Mouse (Mus musculus): Measurements from ENCODE around the gene Tha1. TPM values are rescaled to one million over a fixed set of nuclear protein-coding genes. Genes with fewer than 3 reads are reported as not detected.

The Tha1 gene
- polyA plus RNA-seq, 1 experiment, result 0.13 TPM

GRCm38 (mm10) chr11:117902282-117902681 lies 29.0 kb upstream of the Tha1 start:
- H3K9me3 ChIP-seq (ENCODE audit: control insufficient read depth, low read length), result no peaks in the 10 kb centered on the region
- H3K4me1 ChIP-seq (ENCODE audit: control insufficient read depth), result no peaks in the 10 kb centered on the region
- H3K4me3 ChIP-seq (replicated peaks), result no peak overlapping the region
- H3K36me3 ChIP-seq (ENCODE audit: control insufficient read depth), result no peaks in the 10 kb centered on the region
- no peaks in the 10 kb centered on the region for H3K27me3 ChIP-seq (ENCODE audit: control insufficient read depth)
- TF ChIP-seq TAL1 (IDR thresholded peaks at IDR 0.05; ENCODE audit: low read length), result no peak
- TF ChIP-seq GATA1 (IDR thresholded peaks at IDR 0.05; ENCODE audit: low read length), result no peak

- H3K4me1 ChIP-seq (ENCODE audit: control insufficient read depth), result no peaks in the 10 kb centered on the region
- TF ChIP-seq TAL1 (IDR thresholded peaks at IDR 0.05; ENCODE audit: low read length), result no peak
- TF ChIP-seq GATA1 (IDR thresholded peaks at IDR 0.05; ENCODE audit: low read length), result no peak
Observed at GRCm38 (mm10) chr11:117896533-117896932, 23.3 kb upstream of the Tha1 start.

GRCm38 (mm10) chr11:117894676-117895075 lies 21.4 kb upstream of the Tha1 start:
- H3K36me3 ChIP-seq (ENCODE audit: control insufficient read depth), result no peaks in the 10 kb centered on the region
- H3K4me3 ChIP-seq (replicated peaks), result no peak overlapping the region
- H3K27me3 ChIP-seq (ENCODE audit: control insufficient read depth), result peaks cover 12% of the 10 kb centered on the region
- no peaks in the 10 kb centered on the region for H3K9me3 ChIP-seq (ENCODE audit: control insufficient read depth, low read length)
- TF ChIP-seq GATA1 (IDR thresholded peaks at IDR 0.05; ENCODE audit: low read length) (no peak), TAL1 (IDR thresholded peaks at IDR 0.05; ENCODE audit: low read length) (no peak)
- no peaks in the 10 kb centered on the region for H3K4me1 ChIP-seq (ENCODE audit: control insufficient read depth)

More at GRCm38 (mm10) chr11:117896533-117896932, 23.3 kb upstream of the Tha1 start:
- H3K9me3 ChIP-seq (ENCODE audit: control insufficient read depth, low read length), result no peaks in the 10 kb centered on the region
- no peak overlapping the region for H3K4me3 ChIP-seq (replicated peaks)
- no peaks in the 10 kb centered on the region for H3K27me3 ChIP-seq (ENCODE audit: control insufficient read depth)
- no peaks in the 10 kb centered on the region for H3K36me3 ChIP-seq (ENCODE audit: control insufficient read depth)

- Histone ChIP-seq H3K4me3 (replicated peaks) (no peak overlapping the region), H3K4me1 (ENCODE audit: control insufficient read depth) (no peaks in the 10 kb centered on the region), H3K36me3 (ENCODE audit: control insufficient read depth) (no peaks in the 10 kb centered on the region), H3K27me3 (ENCODE audit: control insufficient read depth) (peaks cover 28% of the 10 kb centered on the region), H3K9me3 (ENCODE audit: control insufficient read depth, low read length) (no peaks in the 10 kb centered on the region)
- TF ChIP-seq GATA1 (IDR thresholded peaks at IDR 0.05; ENCODE audit: low read length) (no peak), TAL1 (IDR thresholded peaks at IDR 0.05; ENCODE audit: low read length) (no peak)
Observed at GRCm38 (mm10) chr11:117892199-117892598, 18.9 kb upstream of the Tha1 start.

- Histone ChIP-seq H3K4me3 (replicated peaks) (no peak overlapping the region), H3K4me1 (ENCODE audit: control insufficient read depth) (no peaks in the 10 kb centered on the region), H3K9me3 (ENCODE audit: control insufficient read depth, low read length) (no peaks in the 10 kb centered on the region), H3K27me3 (ENCODE audit: control insufficient read depth) (peaks cover 28% of the 10 kb centered on the region), H3K36me3 (ENCODE audit: control insufficient read depth) (no peaks in the 10 kb centered on the region)
- TF ChIP-seq GATA1 (IDR thresholded peaks at IDR 0.05; ENCODE audit: low read length) (no peak), TAL1 (IDR thresholded peaks at IDR 0.05; ENCODE audit: low read length) (no peak)
Observed at GRCm38 (mm10) chr11:117891581-117892175, 18.4 kb upstream of the Tha1 start.

- Histone ChIP-seq H3K4me3 (replicated peaks) (no peak overlapping the region), H3K4me1 (ENCODE audit: control insufficient read depth) (no peaks in the 10 kb centered on the region), H3K36me3 (ENCODE audit: control insufficient read depth) (no peaks in the 10 kb centered on the region), H3K27me3 (ENCODE audit: control insufficient read depth) (peaks cover 28% of the 10 kb centered on the region), H3K9me3 (ENCODE audit: control insufficient read depth, low read length) (no peaks in the 10 kb centered on the region)
- TF ChIP-seq TAL1 (IDR thresholded peaks at IDR 0.05; ENCODE audit: low read length), result no peak
- no peak for TF ChIP-seq GATA1 (IDR thresholded peaks at IDR 0.05; ENCODE audit: low read length)
Observed at GRCm38 (mm10) chr11:117890519-117891282, 17.4 kb upstream of the Tha1 start.

- Histone ChIP-seq H3K9me3 (ENCODE audit: control insufficient read depth, low read length) (no peaks in the 10 kb centered on the region), H3K4me3 (replicated peaks) (no peak overlapping the region), H3K4me1 (ENCODE audit: control insufficient read depth) (no peaks in the 10 kb centered on the region), H3K27me3 (ENCODE audit: control insufficient read depth) (peaks cover 28% of the 10 kb centered on the region), H3K36me3 (ENCODE audit: control insufficient read depth) (no peaks in the 10 kb centered on the region)
- no peak for TF ChIP-seq GATA1 (IDR thresholded peaks at IDR 0.05; ENCODE audit: low read length)
- no peak for TF ChIP-seq TAL1 (IDR thresholded peaks at IDR 0.05; ENCODE audit: low read length)
Observed at GRCm38 (mm10) chr11:117889887-117890340, 16.6 kb upstream of the Tha1 start.

- Histone ChIP-seq H3K4me3 (replicated peaks) (no peak overlapping the region), H3K27me3 (ENCODE audit: control insufficient read depth) (peaks cover 28% of the 10 kb centered on the region), H3K9me3 (ENCODE audit: control insufficient read depth, low read length) (no peaks in the 10 kb centered on the region), H3K4me1 (ENCODE audit: control insufficient read depth) (no peaks in the 10 kb centered on the region), H3K36me3 (ENCODE audit: control insufficient read depth) (no peaks in the 10 kb centered on the region)
- TF ChIP-seq GATA1 (IDR thresholded peaks at IDR 0.05; ENCODE audit: low read length) (no peak), TAL1 (IDR thresholded peaks at IDR 0.05; ENCODE audit: low read length) (no peak)
Observed at GRCm38 (mm10) chr11:117888853-117889822, 15.9 kb upstream of the Tha1 start.

Data from erythroblast, embryonic 14.5 days (primary cell).